Mouse (Mus musculus) liver, embryonic 11.5 days (tissue): ENCODE data around the gene Hlf. TPM values are rescaled to one million over a fixed set of nuclear protein-coding genes. Genes with fewer than 3 reads are reported as not detected.
A peak's percentile ranks its signal among the peaks of the same experiment; 100 is the strongest.

Source experiments
- ATAC-seq: fragments of 200-750 bp; cut with Nextera tagmentation; replicated peaks from 2 replicates; pipeline ENCODE4 v1.8.0; 2017; ENCODE audit warnings: moderate number of reproducible peaks, mild to moderate bottlenecking, moderate TSS enrichment, moderate library complexity; ENCODE audit not compliant: low FRiP score
- DNase-seq: peaks from one replicate; pipeline ENCODE4 v3.0.0-alpha.2; 2017; ENCODE audit warnings: low spot score
- H3K27ac ChIP-seq: fragments of 300-500 bp; sonication (generic); 2 replicates; pipeline ENCODE4 v1.5.1; 2014; ENCODE audit warnings: mild to moderate bottlenecking, low read depth, low read length, control low read depth
- H3K27me3 ChIP-seq: fragments of 300-500 bp; sonication (generic); replicated peaks from 2 replicates; pipeline ENCODE4 v1.6.1; 2014; ENCODE audit warnings: low read length, mixed read lengths; ENCODE audit not compliant: control insufficient read depth, insufficient read depth
- H3K36me3 ChIP-seq: fragments of 300-500 bp; sonication (generic); 2 replicates; pipeline ENCODE4 v1.6.1; 2014; ENCODE audit warnings: mild to moderate bottlenecking, low read length, moderate library complexity, mixed read lengths; ENCODE audit not compliant: control insufficient read depth, insufficient read depth
- H3K4me1 ChIP-seq: fragments of 300-500 bp; sonication (generic); replicated peaks from 2 replicates; pipeline ENCODE4 v1.6.1; 2014; ENCODE audit warnings: low read length, mixed read lengths; ENCODE audit not compliant: control insufficient read depth, insufficient read depth
- H3K4me2 ChIP-seq: fragments of 300-500 bp; sonication (generic); 2 replicates; pipeline ENCODE4 v1.6.1; 2014; ENCODE audit warnings: mild to moderate bottlenecking, control low read depth, moderate library complexity
- H3K4me3 ChIP-seq: fragments of 300-500 bp; sonication (generic); 2 replicates; pipeline ENCODE4 v1.5.1; 2014; ENCODE audit warnings: low read depth, low read length, control low read depth
- H3K9ac ChIP-seq: fragments of 300-500 bp; sonication (generic); 2 replicates; pipeline ENCODE4 v1.6.1; 2014; ENCODE audit warnings: low read depth, low read length, control low read depth
- H3K9me3 ChIP-seq: fragments of 300-500 bp; sonication (generic); 2 replicates; pipeline ENCODE4 v1.6.1; 2016; ENCODE audit warnings: low read length, inconsistent platforms, mixed read lengths; ENCODE audit not compliant: control insufficient read depth
- WGBS: fragments of 180-500 bp; shearing (Covaris S2); extraction: QIAGEN DNeasy Blood & Tissue Kit; methylation state at CpG from one replicate; pipeline ENCODE4 v1.1.7; 2014; 5-methylcytosine and 5-hydroxymethylcytosine counted together
- polyA plus RNA-seq: library from polyadenylated mRNA; unstranded; fragments of >200 nt; fragmentation: Nextera tagmentation; extraction: Ambion mirVana; gene quantifications from 2 replicates; pipeline ENCODE4 v1.2.1, GENCODE M21; 2014

Hlf gene
- polyA plus RNA-seq, 1 experiment from 2014 or later, result 6.9 TPM

DNA sequence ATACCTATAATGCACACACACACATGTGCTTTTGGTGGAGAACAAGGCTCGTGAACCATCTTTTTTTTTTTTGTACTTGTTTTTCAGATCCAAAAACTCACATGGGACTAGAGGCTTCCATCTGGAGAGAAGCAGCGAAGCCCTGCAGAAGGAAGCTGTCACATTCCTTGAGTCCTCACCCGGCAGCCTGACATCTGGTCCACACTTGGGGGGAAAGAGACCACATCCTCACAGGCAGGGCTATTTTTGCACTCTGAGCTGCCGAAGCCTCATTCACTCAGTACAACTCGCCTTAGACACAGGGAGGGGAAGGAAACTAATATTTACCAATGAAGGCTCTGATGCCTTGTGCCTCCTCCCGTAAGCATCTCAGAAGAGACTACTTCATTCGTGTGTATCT, 25.8 kb downstream of the Hlf start:
- H3K4me2 ChIP-seq, result no peak overlapping the region
- no peak overlapping the region for H3K4me3 ChIP-seq
- H3K27ac ChIP-seq, result no peak overlapping the region
- no peak for DNase-seq
- peaks cover 1% of the 10 kb centered on the region; the same call in 1 of the 2 replicates for H3K4me1 ChIP-seq
- WGBS, result 40% methylated on average over 7 of the region's 7 CpGs
- no peak overlapping the region for H3K9ac ChIP-seq
- ATAC-seq, result no peak
- H3K27me3 ChIP-seq, result no peaks in the 10 kb centered on the region
- no peaks in the 10 kb centered on the region for H3K9me3 ChIP-seq
- H3K36me3 ChIP-seq, result no peaks in the 10 kb centered on the region

GRCm38 (mm10) chr11:90363821-90364497, 26.7 kb downstream of the Hlf start:
- H3K27ac ChIP-seq, result no peak overlapping the region
- H3K36me3 ChIP-seq, result no peaks in the 10 kb centered on the region
- peak; percentile 71 for ATAC-seq
- no peak overlapping the region for H3K9ac ChIP-seq
- 77% methylated on average over 10 of the region's 10 CpGs for WGBS
- no peaks in the 10 kb centered on the region for H3K27me3 ChIP-seq
- H3K9me3 ChIP-seq, result no peaks in the 10 kb centered on the region
- H3K4me2 ChIP-seq, result no peak overlapping the region
- no peak for DNase-seq
- H3K4me1 ChIP-seq, result no peaks in the 10 kb centered on the region
- H3K4me3 ChIP-seq, result no peak overlapping the region

DNA sequence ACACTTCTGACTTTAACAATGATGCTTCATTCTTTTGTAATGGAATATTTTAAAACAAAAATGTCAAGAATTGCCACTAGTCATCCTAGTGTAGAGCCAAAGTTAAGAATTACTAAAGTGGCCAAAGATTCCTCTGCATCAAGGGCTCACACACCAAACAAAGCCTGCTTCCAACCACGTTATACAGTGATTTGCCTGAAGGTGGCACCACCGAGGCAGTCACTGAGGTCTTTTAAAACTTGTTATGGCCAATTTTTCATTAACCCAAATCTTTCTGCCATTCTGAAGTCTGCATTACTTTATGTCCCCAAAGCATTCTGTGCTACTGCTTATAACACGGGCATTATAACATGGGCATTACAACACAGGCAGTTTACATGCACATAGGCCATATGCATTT, 27.3 kb downstream of the Hlf start:
- ATAC-seq (0 out of 2 replicates have a peak, but pooled peaks have one; percentile 10), DNase-seq (no peak)
- no peaks in the 10 kb centered on the region for H3K27me3 ChIP-seq
- no peaks in the 10 kb centered on the region for H3K4me1 ChIP-seq
- no peaks in the 10 kb centered on the region for H3K36me3 ChIP-seq
- H3K27ac ChIP-seq, result no peak overlapping the region
- H3K4me3 ChIP-seq, result no peak overlapping the region
- no peak overlapping the region for H3K4me2 ChIP-seq
- H3K9ac ChIP-seq, result no peak overlapping the region
- H3K9me3 ChIP-seq, result no peaks in the 10 kb centered on the region
- 38% methylated on average over 3 of the region's 3 CpGs for WGBS

DNA sequence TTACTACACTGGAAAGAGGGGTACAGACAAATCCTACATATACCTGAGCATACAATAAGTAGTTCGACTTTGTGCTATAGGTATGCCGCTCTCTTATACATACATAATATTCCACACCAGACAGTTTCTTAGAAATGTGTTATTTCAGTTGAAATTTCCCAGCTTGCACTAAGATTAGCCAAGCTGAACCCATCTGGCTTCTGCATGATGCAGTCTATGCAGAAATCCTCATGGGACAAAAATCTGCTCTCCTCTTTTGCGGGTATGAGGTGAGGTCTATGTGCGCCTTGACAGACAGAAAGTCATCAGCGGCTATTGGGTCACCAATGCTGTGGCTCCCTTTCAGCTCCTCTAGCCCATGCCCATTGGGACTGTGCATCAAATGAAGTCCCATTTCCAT, 30.2 kb downstream of the Hlf start:
- DNase-seq (no peak), ATAC-seq (no peak)
- Histone ChIP-seq H3K27me3 (no peaks in the 10 kb centered on the region), H3K4me1 (no peaks in the 10 kb centered on the region; the same call in 1 of the 2 replicates), H3K4me3 (no peak overlapping the region), H3K9me3 (no peaks in the 10 kb centered on the region), H3K36me3 (no peaks in the 10 kb centered on the region), H3K9ac (no peak overlapping the region), H3K4me2 (no peak overlapping the region), H3K27ac (no peak overlapping the region)
- WGBS, result 92% methylated on average over 5 of the region's 5 CpGs

- H3K4me3 ChIP-seq, result no peak overlapping the region
- H3K27ac ChIP-seq, result no peak overlapping the region
- no peak overlapping the region for H3K4me2 ChIP-seq
These were observed 32.6 kb downstream of the Hlf start for GRCm38 (mm10) chr11:90358063-90358462.

DNA sequence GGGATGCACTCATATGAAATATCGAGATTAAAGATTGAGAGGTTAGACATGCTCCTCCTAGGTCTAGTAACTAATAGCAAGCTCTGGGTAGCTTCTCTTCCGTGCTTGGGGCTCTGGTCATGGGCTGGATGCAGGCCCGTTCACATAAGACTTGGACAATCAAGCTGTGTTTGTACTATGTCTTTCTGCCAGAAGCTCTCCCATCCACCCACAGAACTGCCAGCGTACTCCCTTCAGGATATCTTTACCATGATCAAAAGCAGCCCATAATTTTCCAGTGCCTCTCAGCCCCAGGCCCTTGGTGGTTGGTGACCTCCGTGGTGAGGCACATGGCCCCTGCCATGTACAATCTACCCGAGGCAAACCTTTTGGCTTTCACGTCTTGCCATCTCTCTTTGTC, 33.3 kb downstream of the Hlf start:
- H3K4me3 ChIP-seq, result no peak overlapping the region
- no peaks in the 10 kb centered on the region for H3K9me3 ChIP-seq
- no peaks in the 10 kb centered on the region; the same call in 1 of the 2 replicates for H3K4me1 ChIP-seq
- 82% methylated on average over 7 of the region's 7 CpGs for WGBS
- H3K36me3 ChIP-seq, result no peaks in the 10 kb centered on the region
- peak overlapping the region; percentile 17; the same call in 1 of the 2 replicates for H3K27ac ChIP-seq
- DNase-seq, result no peak
- ATAC-seq, result no peak
- no peak overlapping the region for H3K9ac ChIP-seq
- no peak overlapping the region for H3K4me2 ChIP-seq
- H3K27me3 ChIP-seq, result no peaks in the 10 kb centered on the region

More at GRCm38 (mm10) chr11:90358063-90358462, 32.6 kb downstream of the Hlf start:
- no peaks in the 10 kb centered on the region for H3K36me3 ChIP-seq
- no peak for ATAC-seq
- H3K9ac ChIP-seq, result no peak overlapping the region
- no peak for DNase-seq
- no peaks in the 10 kb centered on the region; the same call in 1 of the 2 replicates for H3K4me1 ChIP-seq
- WGBS, result 69% methylated on average over 8 of the region's 8 CpGs
- no peaks in the 10 kb centered on the region for H3K27me3 ChIP-seq
- H3K9me3 ChIP-seq, result no peaks in the 10 kb centered on the region

GRCm38 (mm10) chr11:90356495-90357304, 34.0 kb downstream of the Hlf start:
- DNase-seq, result no peak
- Histone ChIP-seq H3K4me2 (no peak overlapping the region), H3K36me3 (no peaks in the 10 kb centered on the region), H3K4me1 (no peaks in the 10 kb centered on the region; the same call in 1 of the 2 replicates), H3K27ac (peak overlapping the region; percentile 17; the same call in 1 of the 2 replicates), H3K9ac (no peak overlapping the region), H3K9me3 (no peaks in the 10 kb centered on the region), H3K4me3 (no peak overlapping the region), H3K27me3 (no peaks in the 10 kb centered on the region)
- ATAC-seq, result peak; percentile 39; the same call in 1 of the 2 replicates
- 47% methylated on average over 9 of the region's 9 CpGs for WGBS

GRCm38 (mm10) chr11:90356036-90356435, 34.7 kb downstream of the Hlf start:
- Histone ChIP-seq H3K9ac (no peak overlapping the region), H3K27me3 (no peaks in the 10 kb centered on the region), H3K4me1 (no peaks in the 10 kb centered on the region; the same call in 1 of the 2 replicates), H3K4me3 (no peak overlapping the region), H3K36me3 (no peaks in the 10 kb centered on the region), H3K4me2 (peak overlapping the region; percentile 23; the same call in 1 of the 2 replicates), H3K9me3 (no peaks in the 10 kb centered on the region), H3K27ac (peak overlapping the region; percentile 26)
- DNase-seq (no peak), ATAC-seq (peak; percentile 30; the same call in 1 of the 2 replicates)
- 20% methylated on average over 3 of the region's 3 CpGs for WGBS
